12 mouse cellular contexts compared by ENCODE assay signal in the genomic region with DNA sequence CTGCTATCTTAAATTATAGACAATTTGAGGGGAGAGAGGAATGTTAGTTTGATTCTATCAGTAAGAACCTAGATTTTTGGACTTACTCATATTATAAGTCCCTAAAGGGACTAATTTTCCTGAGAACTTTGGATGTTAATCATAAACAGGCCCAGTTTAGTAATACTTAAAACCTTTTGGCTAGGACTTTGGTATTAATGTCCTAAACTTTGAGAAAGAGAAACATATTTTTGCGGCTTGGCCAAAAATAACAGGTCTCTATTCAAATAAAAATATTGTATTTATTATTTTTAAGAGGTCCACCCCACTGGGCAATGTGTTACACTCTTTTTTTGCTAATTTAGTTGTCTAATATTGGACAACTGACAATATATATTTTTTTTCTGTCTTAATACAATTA.
"Had no signal": no experiment of that assay in that cellular context is flagged by ENCODE, and none has a peak within 500 bp of the region (broad histone marks: within the 10 kb centered on the region; RNA-seq: fewer than 3 reads in every experiment).

No protein-coding gene starts in this region.

- DNase-seq: kidney, postnatal 10 days; left cerebral cortex, postnatal 4 days; lung, adult 18-20 months; retina, postnatal 1 day; right cerebral cortex, postnatal 4 days; spleen, adult 18-20 months; thymus, adult 18-20 months; thymus, postnatal 14 days had no signal

- H3K9ac ChIP-seq: limb, embryonic 15.5 days; liver, embryonic 14.5 days; midbrain, embryonic 12.5 days; neural tube, embryonic 13.5 days had no signal

- H3K36me3 ChIP-seq: limb, embryonic 15.5 days; midbrain, embryonic 12.5 days; neural tube, embryonic 13.5 days had no signal

- H3K27me3 ChIP-seq: limb, embryonic 15.5 days; midbrain, embryonic 12.5 days; neural tube, embryonic 13.5 days had no signal

- H3K9me3 ChIP-seq: limb, embryonic 15.5 days; midbrain, embryonic 12.5 days; neural tube, embryonic 13.5 days had no signal

- H3K4me3 ChIP-seq: limb, embryonic 15.5 days; midbrain, embryonic 12.5 days; neural tube, embryonic 13.5 days had no signal

- H3K27ac ChIP-seq: liver, embryonic 14.5 days; midbrain, embryonic 12.5 days; neural tube, embryonic 13.5 days had no signal
